Mouse (Mus musculus): ENCODE data around the gene Sppl3. TPM values are rescaled to one million over a fixed set of nuclear protein-coding genes. Genes with fewer than 3 reads are reported as not detected.
A peak's percentile ranks its signal among the peaks of the same experiment; 100 is the strongest.

Gene Sppl3
- total RNA-seq (2014; rRNA removed) (8.7 and 13.1 TPM in 2 replicates), polyA plus RNA-seq (2012; rRNA removed) (23.7 and 24.0 TPM in 2 replicates)

- H3K79me2 ChIP-seq (ENCODE audit: control insufficient read depth, insufficient read depth, low read length): peaks cover 26% of the 10 kb centered on the region; the same call in 1 of the 2 replicates
- H3K9ac ChIP-seq (ENCODE audit: low read depth, low read length): peak within 1 kb of the TSS; percentile 97
- peak within 1 kb of the TSS; percentile 94 for H3K4me3 ChIP-seq (ENCODE audit: insufficient read depth, low read depth, low read length)
- H3K27me3 ChIP-seq (ENCODE audit: control insufficient read depth, insufficient read depth, low read length): no peaks in the 10 kb centered on the region
- H3K4me1 ChIP-seq (ENCODE audit: control insufficient read depth, insufficient read depth, low read length): peaks cover 22% of the 10 kb centered on the region
- WGBS: under 1% methylated on average over 65 of the region's 65 CpGs
- H3K36me3 ChIP-seq (ENCODE audit: control insufficient read depth, insufficient read depth, low read length): no peaks in the 10 kb centered on the region
- peak within 1 kb of the TSS; percentile 84 for H3K27ac ChIP-seq (replicated peaks; ENCODE audit: insufficient read depth, low read depth, low read length)
- peak; percentile 77; the same call in 1 of the 2 replicates for TF ChIP-seq POLR2A (IDR thresholded peaks at IDR 0.05; ENCODE audit: extremely low read depth, insufficient read depth, low read length)
- 0 out of 2 replicates have a peak, but pooled peaks have one; percentile 7 for TF ChIP-seq CTCF (IDR thresholded peaks at IDR 0.05; ENCODE audit: low read depth, low read length)
- DNase-seq (ENCODE audit: extremely low read depth, low read depth, low spot score): peak; percentile 35
Measured at GRCm38 (mm10) chr5:115010577-115011216, at the start of gene Sppl3. Sppl3 (plus strand) TSS chr5:115011137.

- H3K36me3 ChIP-seq (ENCODE audit: control insufficient read depth, insufficient read depth, low read length): peaks cover 17% of the 10 kb centered on the region
- H3K79me2 ChIP-seq (ENCODE audit: control insufficient read depth, insufficient read depth, low read length): peaks cover 14% of the 10 kb centered on the region; the same call in 1 of the 2 replicates
- no peaks in the 10 kb centered on the region for H3K27me3 ChIP-seq (ENCODE audit: control insufficient read depth, insufficient read depth, low read length)
- no peak overlapping the region for H3K9ac ChIP-seq (ENCODE audit: low read depth, low read length)
- H3K4me3 ChIP-seq (ENCODE audit: insufficient read depth, low read depth, low read length): no peak overlapping the region
- no peak overlapping the region for H3K27ac ChIP-seq (replicated peaks; ENCODE audit: insufficient read depth, low read depth, low read length)
- TF ChIP-seq POLR2A (IDR thresholded peaks at IDR 0.05; ENCODE audit: extremely low read depth, insufficient read depth, low read length) (no peak), CTCF (IDR thresholded peaks at IDR 0.05; ENCODE audit: low read depth, low read length) (no peak)
- DNase-seq (ENCODE audit: extremely low read depth, low read depth, low spot score): no peak
- peaks cover 13% of the 10 kb centered on the region for H3K4me1 ChIP-seq (ENCODE audit: control insufficient read depth, insufficient read depth, low read length)
- WGBS: 81% methylated on average over 4 of the region's 4 CpGs
Measured at GRCm38 (mm10) chr5:114961590-114962360, 49.2 kb upstream of the Sppl3 start.

GRCm38 (mm10) chr5:114964315-114964966, 46.5 kb upstream of the Sppl3 start:
- Histone ChIP-seq H3K4me3 (ENCODE audit: insufficient read depth, low read depth, low read length) (peak overlapping the region; percentile 1; the same call in 1 of the 2 replicates), H3K36me3 (ENCODE audit: control insufficient read depth, insufficient read depth, low read length) (0 out of 2 replicates have a peak, but pooled peaks cover 4% of the 10 kb centered on the region), H3K27me3 (ENCODE audit: control insufficient read depth, insufficient read depth, low read length) (no peaks in the 10 kb centered on the region), H3K27ac (replicated peaks; ENCODE audit: insufficient read depth, low read depth, low read length) (peak overlapping the region; percentile 97), H3K4me1 (ENCODE audit: control insufficient read depth, insufficient read depth, low read length) (peaks cover 26% of the 10 kb centered on the region), H3K79me2 (ENCODE audit: control insufficient read depth, insufficient read depth, low read length) (peaks cover 23% of the 10 kb centered on the region; the same call in 1 of the 2 replicates), H3K9ac (ENCODE audit: low read depth, low read length) (peak overlapping the region; percentile 56)
- WGBS: 15% methylated on average over 7 of the region's 7 CpGs
- TF ChIP-seq CTCF (IDR thresholded peaks at IDR 0.05; ENCODE audit: low read depth, low read length) (no peak), POLR2A (IDR thresholded peaks at IDR 0.05; ENCODE audit: extremely low read depth, insufficient read depth, low read length) (no peak)
- peak; percentile 83 for DNase-seq (ENCODE audit: extremely low read depth, low read depth, low spot score)

- H3K27ac ChIP-seq (replicated peaks; ENCODE audit: insufficient read depth, low read depth, low read length): peak overlapping the region; percentile 97
- peak overlapping the region; percentile 56 for H3K9ac ChIP-seq (ENCODE audit: low read depth, low read length)
- H3K36me3 ChIP-seq (ENCODE audit: control insufficient read depth, insufficient read depth, low read length): 0 out of 2 replicates have a peak, but pooled peaks cover 3% of the 10 kb centered on the region
- 13% methylated on average over 17 of the region's 17 CpGs for WGBS
- no peak for TF ChIP-seq POLR2A (IDR thresholded peaks at IDR 0.05; ENCODE audit: extremely low read depth, insufficient read depth, low read length)
- H3K4me1 ChIP-seq (ENCODE audit: control insufficient read depth, insufficient read depth, low read length): peaks cover 26% of the 10 kb centered on the region
- peak; percentile 87 for DNase-seq (ENCODE audit: extremely low read depth, low read depth, low spot score)
- peak overlapping the region; percentile 16 for H3K4me3 ChIP-seq (ENCODE audit: insufficient read depth, low read depth, low read length)
- H3K79me2 ChIP-seq (ENCODE audit: control insufficient read depth, insufficient read depth, low read length): peaks cover 28% of the 10 kb centered on the region; the same call in 1 of the 2 replicates
- no peaks in the 10 kb centered on the region for H3K27me3 ChIP-seq (ENCODE audit: control insufficient read depth, insufficient read depth, low read length)
Measured at GRCm38 (mm10) chr5:114964967-114965898, 45.7 kb upstream of the Sppl3 start.
